Mouse (Mus musculus): ENCODE data around the gene Gpatch3. TPM values are rescaled to one million over a fixed set of nuclear protein-coding genes. Genes with fewer than 3 reads are reported as not detected.

The Gpatch3 gene
- polyA plus RNA-seq, 1 experiment from 2014 or later, result 3.8 TPM

DNA sequence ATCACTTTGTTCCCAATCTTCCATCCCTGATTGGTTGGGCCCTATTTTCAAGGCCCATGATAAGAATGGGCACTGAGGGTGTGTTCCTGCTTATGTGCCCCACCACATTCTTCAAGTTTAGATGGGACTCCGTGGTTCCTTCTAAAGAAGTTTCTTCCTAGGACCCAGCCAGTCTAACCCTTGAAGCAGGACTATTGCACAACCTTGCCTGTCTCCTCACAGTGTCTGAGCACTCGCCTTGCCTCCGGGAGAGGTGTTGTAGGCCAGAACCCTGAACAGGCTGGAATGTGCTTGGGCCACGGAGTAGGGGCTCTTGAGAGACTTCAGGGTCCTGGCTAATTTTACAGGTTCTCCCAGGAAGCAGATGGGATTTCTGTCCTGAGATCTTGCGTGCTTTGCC, 28.5 kb downstream of the Gpatch3 start:
- H3K36me3 ChIP-seq (ENCODE audit: control insufficient read depth, insufficient read depth, low read length), result peaks cover 5% of the 10 kb centered on the region; the same call in 1 of the 2 replicates
- no peaks in the 10 kb centered on the region for H3K9me3 ChIP-seq (ENCODE audit: control insufficient read depth, low read length)
- H3K4me2 ChIP-seq (replicated peaks; ENCODE audit: low read depth), result no peak overlapping the region
- H3K4me3 ChIP-seq (ENCODE audit: low read depth, low read length), result no peak overlapping the region
- no peaks in the 10 kb centered on the region for H3K27me3 ChIP-seq (ENCODE audit: control insufficient read depth, insufficient read depth, low read length)
- no peak for TF ChIP-seq CTCF (IDR thresholded peaks at IDR 0.05; ENCODE audit: low read depth)
- no peak for TF ChIP-seq EP300 (optimal IDR thresholded peaks at IDR 0.05)
- ATAC-seq (ENCODE audit: low FRiP score, low TSS enrichment), result no peak
- DNase-seq (ENCODE audit: low spot score), result no peak
- H3K27ac ChIP-seq (replicated peaks), result peak overlapping the region; percentile 85
- no peak overlapping the region for H3K9ac ChIP-seq (ENCODE audit: low read length)
- H3K4me1 ChIP-seq (replicated peaks; ENCODE audit: control insufficient read depth, insufficient read depth), result 0 out of 2 replicates have a peak, but pooled peaks cover 2% of the 10 kb centered on the region
- WGBS, result 72% methylated on average over 5 of the region's 5 CpGs

DNA sequence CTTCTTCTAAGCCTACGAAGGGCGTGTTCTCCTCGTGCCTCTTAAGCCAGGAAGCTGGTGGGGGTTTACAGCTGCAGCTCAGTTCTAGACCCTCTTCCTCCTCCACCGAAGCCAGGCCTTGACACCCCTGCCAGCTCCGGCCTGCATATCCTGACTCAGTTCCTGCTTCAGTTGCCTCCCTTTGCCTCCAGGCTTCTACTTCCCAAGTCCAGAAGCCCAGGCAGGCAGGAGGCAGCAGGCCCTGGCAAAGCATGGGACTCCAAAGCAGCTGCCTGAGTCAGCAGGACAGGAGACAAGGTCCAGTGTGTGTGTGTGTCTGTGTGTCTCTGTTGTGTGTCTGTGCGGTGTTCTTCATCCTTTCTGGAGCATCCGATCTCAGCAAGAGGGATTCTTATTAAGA, 29.6 kb downstream of the Gpatch3 start:
- no peak overlapping the region for H3K9ac ChIP-seq (ENCODE audit: low read length)
- 60% methylated on average over 7 of the region's 7 CpGs for WGBS
- ATAC-seq (ENCODE audit: low FRiP score, low TSS enrichment) (no peak), DNase-seq (ENCODE audit: low spot score) (no peak)
- TF ChIP-seq EP300 (optimal IDR thresholded peaks at IDR 0.05), result no peak
- TF ChIP-seq CTCF (IDR thresholded peaks at IDR 0.05; ENCODE audit: low read depth), result no peak
- H3K36me3 ChIP-seq (ENCODE audit: control insufficient read depth, insufficient read depth, low read length), result peaks cover 5% of the 10 kb centered on the region; the same call in 1 of the 2 replicates
- H3K27ac ChIP-seq (replicated peaks), result peak overlapping the region; percentile 85; the same call in 1 of the 2 replicates
- H3K4me2 ChIP-seq (replicated peaks; ENCODE audit: low read depth), result no peak overlapping the region
- no peaks in the 10 kb centered on the region for H3K27me3 ChIP-seq (ENCODE audit: control insufficient read depth, insufficient read depth, low read length)
- H3K9me3 ChIP-seq (ENCODE audit: control insufficient read depth, low read length), result no peaks in the 10 kb centered on the region
- no peak overlapping the region for H3K4me3 ChIP-seq (ENCODE audit: low read depth, low read length)
- 0 out of 2 replicates have a peak, but pooled peaks cover 2% of the 10 kb centered on the region for H3K4me1 ChIP-seq (replicated peaks; ENCODE audit: control insufficient read depth, insufficient read depth)

GRCm38 (mm10) chr4:133604856-133605255, 30.3 kb downstream of the Gpatch3 start:
- DNase-seq (ENCODE audit: low spot score) (no peak), ATAC-seq (ENCODE audit: low FRiP score, low TSS enrichment) (no peak)
- Histone ChIP-seq H3K36me3 (ENCODE audit: control insufficient read depth, insufficient read depth, low read length) (peaks cover 5% of the 10 kb centered on the region; the same call in 1 of the 2 replicates), H3K9me3 (ENCODE audit: control insufficient read depth, low read length) (no peaks in the 10 kb centered on the region), H3K4me2 (replicated peaks; ENCODE audit: low read depth) (no peak overlapping the region), H3K9ac (ENCODE audit: low read length) (no peak overlapping the region), H3K27ac (replicated peaks) (peak overlapping the region; percentile 84), H3K27me3 (ENCODE audit: control insufficient read depth, insufficient read depth, low read length) (no peaks in the 10 kb centered on the region), H3K4me1 (replicated peaks; ENCODE audit: control insufficient read depth, insufficient read depth) (0 out of 2 replicates have a peak, but pooled peaks cover 2% of the 10 kb centered on the region), H3K4me3 (ENCODE audit: low read depth, low read length) (no peak overlapping the region)
- 59% methylated on average over 6 of the region's 6 CpGs for WGBS
- TF ChIP-seq EP300 (optimal IDR thresholded peaks at IDR 0.05), result no peak
- no peak for TF ChIP-seq CTCF (IDR thresholded peaks at IDR 0.05; ENCODE audit: low read depth)

- H3K4me2 ChIP-seq (replicated peaks; ENCODE audit: low read depth), result no peak overlapping the region
- H3K4me1 ChIP-seq (replicated peaks; ENCODE audit: control insufficient read depth, insufficient read depth), result 0 out of 2 replicates have a peak, but pooled peaks cover 2% of the 10 kb centered on the region
- peak overlapping the region; percentile 84 for H3K27ac ChIP-seq (replicated peaks)
- peak; percentile 6; the same call in 1 of the 2 replicates for ATAC-seq (ENCODE audit: low FRiP score, low TSS enrichment)
- TF ChIP-seq EP300 (optimal IDR thresholded peaks at IDR 0.05), result peak; percentile 83
- TF ChIP-seq CTCF (IDR thresholded peaks at IDR 0.05; ENCODE audit: low read depth), result no peak
- WGBS, result 31% methylated on average over 9 of the region's 9 CpGs
- peaks cover 5% of the 10 kb centered on the region; the same call in 1 of the 2 replicates for H3K36me3 ChIP-seq (ENCODE audit: control insufficient read depth, insufficient read depth, low read length)
- DNase-seq (ENCODE audit: low spot score), result peak; percentile 74
- no peak overlapping the region for H3K4me3 ChIP-seq (ENCODE audit: low read depth, low read length)
- no peaks in the 10 kb centered on the region for H3K27me3 ChIP-seq (ENCODE audit: control insufficient read depth, insufficient read depth, low read length)
- H3K9ac ChIP-seq (ENCODE audit: low read length), result peak overlapping the region; percentile 18; the same call in 1 of the 2 replicates
- H3K9me3 ChIP-seq (ENCODE audit: control insufficient read depth, low read length), result no peaks in the 10 kb centered on the region
These were observed 30.8 kb downstream of the Gpatch3 start for GRCm38 (mm10) chr4:133605330-133605729.

- 66% methylated on average over 10 of the region's 10 CpGs for WGBS
- H3K36me3 ChIP-seq (ENCODE audit: control insufficient read depth, insufficient read depth, low read length), result peaks cover 5% of the 10 kb centered on the region; the same call in 1 of the 2 replicates
- DNase-seq (ENCODE audit: low spot score) (peak; percentile 80), ATAC-seq (ENCODE audit: low FRiP score, low TSS enrichment) (peak; percentile 69)
- H3K4me3 ChIP-seq (ENCODE audit: low read depth, low read length), result no peak overlapping the region
- H3K9ac ChIP-seq (ENCODE audit: low read length), result no peak overlapping the region
- 0 out of 2 replicates have a peak, but pooled peaks cover 2% of the 10 kb centered on the region for H3K4me1 ChIP-seq (replicated peaks; ENCODE audit: control insufficient read depth, insufficient read depth)
- H3K27ac ChIP-seq (replicated peaks), result peak overlapping the region; percentile 82
- H3K4me2 ChIP-seq (replicated peaks; ENCODE audit: low read depth), result no peak overlapping the region
- no peak for TF ChIP-seq EP300 (optimal IDR thresholded peaks at IDR 0.05)
- H3K27me3 ChIP-seq (ENCODE audit: control insufficient read depth, insufficient read depth, low read length), result no peaks in the 10 kb centered on the region
- no peaks in the 10 kb centered on the region for H3K9me3 ChIP-seq (ENCODE audit: control insufficient read depth, low read length)
These were observed 32.7 kb downstream of the Gpatch3 start for GRCm38 (mm10) chr4:133607284-133607683.

GRCm38 (mm10) chr4:133609719-133610118, 35.2 kb downstream of the Gpatch3 start:
- Histone ChIP-seq H3K36me3 (ENCODE audit: control insufficient read depth, insufficient read depth, low read length) (no peaks in the 10 kb centered on the region), H3K4me3 (ENCODE audit: low read depth, low read length) (no peak overlapping the region), H3K9me3 (ENCODE audit: control insufficient read depth, low read length) (no peaks in the 10 kb centered on the region), H3K4me1 (replicated peaks; ENCODE audit: control insufficient read depth, insufficient read depth) (0 out of 2 replicates have a peak, but pooled peaks cover 2% of the 10 kb centered on the region), H3K4me2 (replicated peaks; ENCODE audit: low read depth) (no peak overlapping the region), H3K27ac (replicated peaks) (no peak overlapping the region), H3K9ac (ENCODE audit: low read length) (no peak overlapping the region), H3K27me3 (ENCODE audit: control insufficient read depth, insufficient read depth, low read length) (no peaks in the 10 kb centered on the region)
- TF ChIP-seq EP300 (optimal IDR thresholded peaks at IDR 0.05) (no peak), CTCF (IDR thresholded peaks at IDR 0.05; ENCODE audit: low read depth) (peak; percentile 95)
- ATAC-seq (ENCODE audit: low FRiP score, low TSS enrichment) (peak; percentile 53), DNase-seq (ENCODE audit: low spot score) (peak; percentile 91)
- WGBS, result 12% methylated on average over 6 of the region's 6 CpGs

Measured in stomach, postnatal 0 days (tissue).